Comparison of ENCODE assay signal across 16 mouse cellular contexts in genomic region chr8:10458151-10458649, GRCm38 (mm10).
"Had no signal": no experiment of that assay in that cellular context is flagged by ENCODE, and none has a peak within 500 bp of the region (broad histone marks: within the 10 kb centered on the region; RNA-seq: fewer than 3 reads in every experiment).

No protein-coding gene starts in this region.

- H3K4me3 ChIP-seq: liver, embryonic 15.5 days; neural tube, embryonic 13.5 days had no signal

- H3K27ac ChIP-seq: kidney, postnatal 0 days; liver, embryonic 15.5 days; neural tube, embryonic 13.5 days had no signal

- H3K9me3 ChIP-seq: liver, embryonic 15.5 days; neural tube, embryonic 13.5 days had no signal

- H3K36me3 ChIP-seq: liver, embryonic 15.5 days; neural tube, embryonic 13.5 days had no signal

- H3K4me2 ChIP-seq: liver, embryonic 11.5 days; liver, embryonic 15.5 days; neural tube, embryonic 13.5 days had no signal

- H3K9ac ChIP-seq: liver, embryonic 15.5 days; neural tube, embryonic 13.5 days had no signal

- H3K27me3 ChIP-seq: liver, embryonic 15.5 days; neural tube, embryonic 13.5 days had no signal

- DNase-seq: kidney, adult 11 months; kidney, adult 9 months; kidney, postnatal 36 days; layer of hippocampus, adult 9-11 months; lung, adult 2 months; lung, postnatal 36 days; midbrain, embryonic 14.5 days; right cerebral cortex, adult 18-20 months; spleen, adult 18-20 months; thymus, adult 18-20 months; thymus, postnatal 14 days had no signal

- ATAC-seq: lung, postnatal 0 days had no signal

- H3K4me1 ChIP-seq: liver, embryonic 15.5 days had no signal
